Mouse (Mus musculus): ENCODE results near the gene Aipl1.

The Aipl1 gene

DNA sequence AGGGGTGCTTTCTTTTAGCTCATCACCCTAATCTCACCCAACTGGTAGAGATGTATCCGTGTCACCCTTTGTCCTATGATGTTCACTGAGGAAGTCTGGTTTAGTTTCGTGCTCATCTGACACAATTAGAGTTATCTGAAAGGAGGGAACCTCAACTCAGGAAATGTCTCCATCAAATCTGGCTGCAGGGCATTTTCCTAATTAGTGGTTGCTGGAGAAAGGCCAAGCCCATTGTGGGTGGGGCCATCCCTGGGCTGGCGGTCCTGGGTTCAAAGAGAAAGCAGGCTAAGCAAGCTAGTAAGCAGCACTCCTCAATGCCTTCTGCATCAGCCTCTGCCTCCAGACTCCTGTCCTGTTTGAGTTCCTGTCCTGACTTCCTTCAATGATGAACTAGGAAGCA is 14.9 kb upstream of the Aipl1 start:
- in situ Hi-C loops (cut with MboI; ENCODE audit: low pct_unique_long_range_greater_than_20kb in 1 of 2, low sequenced_read_pairs in 2 of 2, unreplicated experiment in 1 of 2), result no loop called here

DNA sequence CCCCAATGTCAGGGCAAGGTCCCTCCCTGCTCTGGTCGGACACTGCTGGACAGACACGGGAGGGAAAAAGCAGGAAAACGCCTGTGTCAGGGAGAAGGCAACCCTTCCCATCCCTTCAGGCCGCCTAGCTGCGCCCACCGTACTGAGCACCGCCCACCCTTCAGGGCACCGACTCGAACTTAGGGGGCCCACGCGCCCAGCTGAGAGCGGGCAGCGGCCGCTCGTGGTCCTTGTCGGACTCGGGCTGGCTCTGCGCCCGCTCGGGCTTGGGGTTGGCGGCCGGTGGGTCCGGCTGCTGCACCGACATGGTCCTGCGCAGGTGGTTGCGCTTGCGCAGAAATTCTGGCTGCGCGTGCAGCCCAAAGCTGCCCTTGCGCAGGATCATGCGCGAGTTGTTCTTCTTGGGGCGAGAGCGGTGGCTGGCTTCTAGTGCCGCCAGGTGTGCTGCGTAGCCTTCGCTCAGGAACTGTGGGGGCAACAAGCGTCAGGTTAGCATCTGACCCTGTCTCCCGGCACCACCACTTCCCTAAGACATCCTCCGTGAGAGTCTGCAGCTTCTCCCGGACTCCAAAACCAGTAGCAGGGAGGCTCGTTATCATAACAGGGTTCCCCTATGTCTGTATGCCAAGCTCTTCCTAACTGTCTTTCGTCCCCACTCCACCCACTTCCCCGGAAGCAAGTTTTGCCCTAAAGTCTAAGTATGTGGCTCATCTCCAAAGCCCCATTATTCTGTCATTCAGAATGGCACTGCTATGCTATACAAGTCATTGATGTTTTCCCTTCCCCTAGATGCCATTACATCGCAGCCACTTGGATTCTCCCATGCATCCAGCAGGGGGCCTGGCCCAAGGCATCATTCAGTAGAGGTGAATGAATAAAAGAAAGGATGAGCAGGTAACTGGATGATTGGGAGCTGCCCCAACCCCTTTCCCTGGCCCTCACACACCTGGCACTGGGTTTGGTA is 13.9 kb upstream of the Aipl1 start:
- in situ Hi-C loops (cut with MboI; ENCODE audit: low pct_unique_long_range_greater_than_20kb in 1 of 2, low sequenced_read_pairs in 2 of 2, unreplicated experiment in 1 of 2), result no loop called here

DNA sequence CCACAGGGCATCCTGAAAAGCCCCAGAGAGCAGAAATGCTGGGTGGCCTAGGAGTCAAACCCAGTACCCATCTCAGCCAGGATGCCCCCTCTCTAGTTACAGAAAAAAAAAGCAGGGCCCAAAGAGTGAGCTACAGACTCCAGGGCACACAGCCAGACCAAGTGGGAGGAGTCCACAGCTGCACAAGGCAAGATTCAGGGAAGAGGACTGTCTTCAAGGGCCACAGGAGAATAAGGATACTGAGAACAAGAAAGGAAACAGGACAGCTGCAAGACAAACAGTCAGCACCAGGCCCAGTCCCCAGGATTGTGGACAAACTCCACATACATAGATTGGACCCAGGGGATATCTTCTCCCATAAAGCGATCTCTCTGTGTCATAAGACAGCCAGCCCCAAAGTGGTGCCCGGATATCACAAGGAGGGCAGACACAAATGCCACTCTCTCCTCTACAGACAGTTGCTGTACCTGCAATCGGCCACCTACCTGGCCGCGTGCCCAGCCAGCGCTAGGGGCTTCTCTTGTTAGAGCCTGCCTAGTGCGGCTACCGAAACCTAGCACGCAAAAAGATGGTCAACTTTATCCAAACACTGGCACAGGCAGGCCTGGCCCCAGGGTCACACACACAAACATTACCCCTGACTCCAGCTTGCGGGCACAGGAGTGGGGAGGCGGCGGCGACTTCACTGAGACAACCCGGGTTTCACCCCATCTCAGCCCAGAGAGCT is 13.0 kb upstream of the Aipl1 start:
- in situ Hi-C loops (cut with MboI; ENCODE audit: low pct_unique_long_range_greater_than_20kb in 1 of 2, low sequenced_read_pairs in 2 of 2, unreplicated experiment in 1 of 2), result no loop called here

DNA sequence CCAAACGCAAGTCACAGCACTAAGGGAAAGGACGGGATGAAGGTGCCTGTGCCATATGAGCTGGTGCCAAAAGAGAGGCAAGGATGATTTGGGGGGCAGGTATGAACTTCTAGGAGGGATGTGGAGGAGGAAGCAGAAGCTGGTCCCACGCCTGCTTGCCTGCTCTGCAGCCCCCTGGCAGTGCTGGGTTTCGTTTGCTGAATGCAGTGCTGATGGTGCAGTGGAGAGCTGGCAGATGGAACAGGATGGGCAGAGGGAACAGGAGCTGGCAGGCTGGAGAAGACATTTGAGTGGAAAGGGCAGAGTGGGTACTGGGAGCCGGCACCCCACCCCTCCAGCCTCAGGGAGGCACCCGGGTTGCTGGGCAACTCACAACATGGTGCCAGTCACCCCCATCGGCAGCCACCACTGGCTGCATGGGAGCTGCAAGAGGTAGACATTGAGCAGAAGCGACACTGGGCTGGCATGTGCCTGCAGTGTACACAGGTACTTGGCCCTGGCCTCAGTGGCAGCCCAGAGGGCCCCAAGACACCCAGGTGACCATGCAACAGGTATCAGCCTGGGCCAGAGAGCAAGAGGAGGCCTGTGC is 12.0 kb upstream of the Aipl1 start:
- in situ Hi-C loops (cut with MboI; ENCODE audit: low pct_unique_long_range_greater_than_20kb in 1 of 2, low sequenced_read_pairs in 2 of 2, unreplicated experiment in 1 of 2), result no loop called here

DNA sequence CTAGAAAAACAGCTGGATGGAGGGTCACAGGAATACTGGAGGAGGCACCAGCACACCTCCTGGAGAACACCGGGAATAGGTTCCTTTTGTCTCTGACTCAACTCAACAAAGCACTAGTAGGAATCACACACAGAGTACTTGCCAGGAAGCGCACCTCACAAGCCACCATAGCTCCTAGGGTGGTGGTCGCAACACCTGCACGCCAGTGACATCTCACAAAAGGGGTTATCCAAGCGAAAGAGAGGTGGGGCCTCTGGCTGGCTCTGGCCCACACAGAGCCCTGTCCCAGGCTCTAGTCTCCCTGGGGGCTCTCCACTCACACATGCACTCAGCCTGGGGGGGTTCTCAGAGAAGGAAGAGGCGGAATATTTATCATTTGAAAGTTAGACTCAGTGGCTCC is 11.4 kb upstream of the Aipl1 start:
- in situ Hi-C loops (cut with MboI; ENCODE audit: low pct_unique_long_range_greater_than_20kb in 1 of 2, low sequenced_read_pairs in 2 of 2, unreplicated experiment in 1 of 2), result no loop called here

DNA sequence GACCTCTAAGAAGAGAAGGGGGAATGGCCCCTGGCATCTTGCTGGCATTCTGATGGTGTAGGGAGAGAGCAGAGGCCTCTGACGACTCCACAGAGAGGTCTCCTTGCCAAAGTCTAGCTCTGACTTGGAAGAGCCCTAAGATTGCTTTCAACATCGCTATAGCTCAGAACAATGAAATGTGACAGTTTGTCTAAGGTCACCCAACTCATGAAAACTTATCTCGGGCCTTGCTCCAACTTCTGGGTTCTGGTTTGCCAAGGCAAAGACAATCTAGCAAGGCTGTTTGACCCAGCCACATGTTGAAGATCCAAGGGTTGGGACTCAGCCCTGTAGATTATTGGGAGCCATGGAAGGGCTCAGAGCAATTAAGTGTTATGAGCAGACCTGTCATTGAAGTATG is 6.9 kb upstream of the Aipl1 start:
- in situ Hi-C loops (cut with MboI; ENCODE audit: low pct_unique_long_range_greater_than_20kb in 1 of 2, low sequenced_read_pairs in 2 of 2, unreplicated experiment in 1 of 2), result no loop called here

DNA sequence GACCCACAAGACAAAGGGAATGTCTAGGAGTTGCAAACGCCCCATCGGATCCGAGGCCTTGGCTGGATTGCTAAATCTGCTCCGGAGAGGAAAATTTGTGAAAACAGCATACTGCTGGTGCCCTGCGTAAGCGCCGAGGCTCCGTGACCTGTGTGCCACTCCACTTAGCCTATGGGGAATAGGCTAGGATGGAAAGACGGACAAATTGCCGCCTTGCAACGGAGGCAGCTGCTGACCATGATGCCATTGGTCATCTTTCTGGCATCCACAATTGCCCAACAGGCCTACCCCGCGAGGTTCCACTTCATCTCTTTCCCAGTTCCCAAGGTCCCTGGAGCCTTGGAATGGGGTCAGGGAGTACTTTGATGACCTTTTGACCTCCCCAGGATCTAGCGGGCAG is 5.3 kb upstream of the Aipl1 start:
- in situ Hi-C loops (cut with MboI; ENCODE audit: low pct_unique_long_range_greater_than_20kb in 1 of 2, low sequenced_read_pairs in 2 of 2, unreplicated experiment in 1 of 2), result no loop called here

DNA sequence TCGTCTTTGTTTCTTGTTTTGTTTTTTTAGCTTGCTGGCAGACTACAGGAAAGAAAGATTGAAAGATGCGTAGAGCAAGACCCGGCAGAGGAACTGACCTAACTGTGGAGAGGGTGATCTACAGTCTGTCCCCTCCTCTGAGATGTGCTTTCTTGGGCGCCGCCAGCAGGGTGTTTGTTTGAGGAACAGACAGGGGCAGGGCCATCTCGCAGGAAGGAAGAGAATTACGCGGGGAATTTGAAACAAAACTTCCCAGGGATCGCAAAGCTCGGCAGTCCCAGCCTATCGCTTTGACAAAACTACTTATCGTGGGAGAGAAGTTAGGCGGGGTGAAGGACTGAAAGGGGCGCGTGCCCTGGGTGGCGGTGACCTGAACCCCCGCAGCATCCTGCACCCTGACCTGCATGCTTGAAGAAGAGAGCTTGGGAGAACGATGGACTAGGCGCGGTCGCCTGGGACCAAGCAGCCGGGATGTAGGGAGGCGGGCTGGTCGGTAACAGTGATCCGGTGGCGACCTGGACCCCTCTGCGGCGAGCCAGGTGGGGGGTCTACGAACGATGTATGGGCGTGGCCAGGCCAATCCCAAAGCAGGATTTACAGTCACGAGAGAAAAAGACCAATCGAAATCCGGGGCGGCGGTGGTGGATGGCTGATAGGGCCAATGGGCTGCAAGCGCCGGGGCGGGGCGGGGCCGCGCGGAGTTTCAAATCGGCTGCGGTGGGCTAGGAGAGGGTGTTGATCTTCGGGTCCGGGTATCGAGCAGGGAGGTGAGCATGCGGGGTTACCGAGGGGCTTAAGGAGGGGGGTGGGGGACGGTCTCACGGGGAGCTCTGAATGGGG is 4.7 kb upstream of the Aipl1 start, which contains the start of gene Pimreg:
Pimreg (plus strand) TSS at position 265 of the 840 bp plus-strand sequence.
- in situ Hi-C loops (cut with MboI; ENCODE audit: low pct_unique_long_range_greater_than_20kb in 1 of 2, low sequenced_read_pairs in 2 of 2, unreplicated experiment in 1 of 2), result no loop called here

DNA sequence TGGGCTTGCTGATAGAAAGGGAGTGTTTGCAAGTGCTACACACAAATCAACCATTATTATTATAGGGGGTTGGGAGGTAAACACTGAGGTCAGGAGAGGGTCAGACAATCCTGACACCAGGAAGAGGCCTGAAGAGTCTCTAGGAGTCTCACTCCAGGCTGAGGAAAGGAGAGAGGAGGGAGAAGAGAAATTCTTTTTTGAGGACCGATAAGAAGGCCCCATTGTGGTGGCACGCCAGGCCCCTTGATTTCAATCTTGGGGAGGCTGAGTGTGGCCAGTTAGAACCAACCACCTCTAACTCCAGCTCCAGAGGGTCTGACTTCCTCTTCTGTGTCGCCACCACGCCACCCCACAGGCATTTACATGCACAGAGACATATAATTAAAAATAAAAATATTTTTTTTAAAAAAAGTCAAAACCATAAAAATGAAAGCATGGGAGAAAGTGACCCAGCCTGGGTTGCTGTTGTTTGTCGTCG is 4.0 kb upstream of the Aipl1 start:
- in situ Hi-C loops (cut with MboI; ENCODE audit: low pct_unique_long_range_greater_than_20kb in 1 of 2, low sequenced_read_pairs in 2 of 2, unreplicated experiment in 1 of 2), result no loop called here

DNA sequence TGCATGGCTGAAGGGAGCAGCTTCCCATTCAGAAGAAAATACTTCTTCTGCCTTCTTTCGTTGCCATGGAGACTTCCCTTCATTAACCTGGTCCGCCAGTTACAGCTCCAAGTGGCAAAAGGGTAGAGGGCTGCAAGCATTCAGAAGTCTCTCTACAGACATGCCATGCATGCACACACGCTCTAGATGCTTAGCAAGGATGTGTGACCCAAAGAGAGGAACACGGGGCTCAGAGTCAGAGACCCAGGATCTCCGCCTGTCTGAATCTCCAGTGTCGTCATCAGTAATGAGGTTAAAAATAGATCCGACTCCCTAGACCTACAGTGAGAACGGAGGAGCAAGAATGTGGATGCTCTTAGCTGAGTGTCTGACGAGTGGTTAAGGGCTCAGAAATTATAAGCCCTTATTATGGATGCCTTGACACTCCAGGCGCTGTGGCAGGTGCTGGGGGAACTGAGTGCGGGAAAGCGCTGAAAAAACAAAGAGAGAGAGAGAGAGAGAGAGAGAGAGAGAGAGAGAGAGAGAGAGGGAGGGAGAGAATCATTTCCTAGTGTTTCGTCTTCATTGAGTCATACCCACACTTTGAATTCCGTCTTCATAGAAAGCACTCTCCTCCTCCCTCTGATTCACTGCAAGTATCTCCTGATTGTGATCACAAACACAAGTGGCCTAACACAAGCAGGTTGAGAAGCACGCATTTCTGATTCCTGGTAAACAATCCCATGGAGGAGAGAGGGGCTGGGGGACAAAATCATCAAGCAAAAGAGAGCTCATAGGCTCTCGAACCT is 2.5 kb upstream of the Aipl1 start:
- in situ Hi-C loops (cut with MboI; ENCODE audit: low pct_unique_long_range_greater_than_20kb in 1 of 2, low sequenced_read_pairs in 2 of 2, unreplicated experiment in 1 of 2), result no loop called here

DNA sequence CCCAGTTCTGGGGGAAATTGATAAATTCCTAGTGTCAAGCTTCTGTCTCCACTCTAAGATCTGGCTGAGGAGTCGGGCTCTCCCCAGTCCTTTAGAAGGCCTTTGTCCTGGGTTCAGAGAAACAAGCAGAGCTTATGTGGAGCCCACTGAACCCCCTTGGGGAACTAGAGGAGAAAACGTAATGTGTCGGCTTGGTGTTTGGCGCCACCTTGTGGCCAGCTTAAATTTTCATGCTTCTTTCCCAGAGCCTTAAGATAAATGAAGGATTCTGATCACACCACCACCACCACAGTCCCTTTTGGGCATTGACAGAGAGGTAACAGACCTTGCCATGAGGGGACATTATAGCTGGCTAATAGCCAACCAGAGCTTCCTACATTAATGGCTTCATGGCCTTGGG is 687 bp upstream of the Aipl1 start:
- in situ Hi-C loops (cut with MboI; ENCODE audit: low pct_unique_long_range_greater_than_20kb in 1 of 2, low sequenced_read_pairs in 2 of 2, unreplicated experiment in 1 of 2), result no loop called here

DNA sequence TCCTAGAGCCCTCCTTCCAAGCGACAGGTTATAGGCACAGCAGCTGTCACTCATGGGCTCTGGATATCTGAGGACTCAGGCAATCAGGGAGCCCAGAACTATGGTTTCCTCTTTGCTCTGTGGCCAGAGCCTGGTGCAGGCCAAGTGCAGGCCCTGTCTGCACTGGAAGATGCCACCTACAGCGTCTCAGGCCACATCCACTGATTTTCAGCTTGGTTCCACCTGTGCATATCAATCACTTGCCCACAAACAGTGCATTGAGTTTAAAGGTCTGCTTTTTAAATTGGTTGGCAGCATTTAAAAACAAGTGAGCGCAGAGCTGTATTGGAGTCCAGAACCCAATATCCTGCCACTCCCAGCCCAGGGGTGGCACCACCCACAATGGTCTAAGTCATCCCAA is 4.7 kb downstream of the Aipl1 start:
- in situ Hi-C loops (cut with MboI; ENCODE audit: low pct_unique_long_range_greater_than_20kb in 1 of 2, low sequenced_read_pairs in 2 of 2, unreplicated experiment in 1 of 2), result no loop called here

DNA sequence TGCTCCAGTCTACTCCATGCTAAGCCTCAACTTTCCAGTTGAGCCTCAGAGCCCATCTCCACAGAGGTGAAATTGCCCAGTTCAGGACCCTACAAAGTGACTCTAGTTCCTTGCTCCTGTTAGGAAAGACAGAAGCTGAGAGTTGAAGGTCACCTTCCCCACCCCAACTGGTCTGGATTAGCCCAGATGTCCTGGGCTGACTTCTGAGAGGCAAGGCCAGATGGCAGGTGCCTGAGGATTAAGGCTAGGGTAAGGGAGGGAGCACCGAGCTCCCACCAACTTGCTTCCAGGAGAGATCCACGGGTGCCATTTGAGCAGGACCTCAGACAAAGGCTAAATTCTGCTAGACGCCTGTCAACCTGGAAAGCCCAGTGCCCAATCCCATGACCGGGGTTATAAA is 5.2 kb downstream of the Aipl1 start:
- in situ Hi-C loops (cut with MboI; ENCODE audit: low pct_unique_long_range_greater_than_20kb in 1 of 2, low sequenced_read_pairs in 2 of 2, unreplicated experiment in 1 of 2), result no loop called here

DNA sequence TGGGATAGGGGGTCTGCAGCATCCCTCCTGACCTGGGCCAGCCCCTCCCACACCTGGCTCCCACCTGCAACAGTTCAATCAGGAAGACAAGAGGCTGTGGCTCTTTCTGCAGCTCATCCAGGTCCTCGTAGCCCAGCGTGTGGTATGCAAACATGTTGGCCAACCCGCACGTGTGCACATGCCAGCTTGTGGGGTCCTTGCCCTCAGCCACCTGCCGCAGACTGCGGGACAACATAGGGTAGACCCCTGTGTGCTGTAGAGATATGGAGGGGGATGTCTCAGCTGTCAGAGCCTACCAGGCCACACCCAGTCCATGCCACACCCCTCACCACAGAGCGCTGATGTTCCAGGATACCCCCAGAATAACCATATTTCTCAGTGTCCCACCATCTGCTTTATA is 6.0 kb downstream of the Aipl1 start:
- in situ Hi-C loops (cut with MboI; ENCODE audit: low pct_unique_long_range_greater_than_20kb in 1 of 2, low sequenced_read_pairs in 2 of 2, unreplicated experiment in 1 of 2), result no loop called here

DNA sequence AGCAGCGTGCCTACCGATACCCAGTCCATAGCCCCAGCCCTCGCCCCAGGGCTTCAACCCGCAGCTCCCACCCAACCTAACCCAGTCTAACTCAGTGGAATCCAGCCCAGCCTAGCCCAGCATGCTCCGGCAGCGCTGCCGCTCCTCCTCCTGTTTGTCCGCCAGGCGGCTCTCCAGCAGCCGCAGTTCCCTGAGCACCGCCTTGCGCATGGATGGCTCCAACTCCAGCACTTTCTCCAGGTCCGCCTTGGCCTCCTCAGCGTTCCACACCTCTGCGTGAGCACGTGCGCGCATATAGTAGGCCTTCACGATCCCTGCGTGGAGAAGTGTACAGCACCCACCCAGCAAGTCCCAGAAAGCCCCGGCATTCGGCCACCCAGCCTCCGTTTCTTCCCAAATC is 8.2 kb downstream of the Aipl1 start:
- in situ Hi-C loops (cut with MboI; ENCODE audit: low pct_unique_long_range_greater_than_20kb in 1 of 2, low sequenced_read_pairs in 2 of 2, unreplicated experiment in 1 of 2), result no loop called here

DNA sequence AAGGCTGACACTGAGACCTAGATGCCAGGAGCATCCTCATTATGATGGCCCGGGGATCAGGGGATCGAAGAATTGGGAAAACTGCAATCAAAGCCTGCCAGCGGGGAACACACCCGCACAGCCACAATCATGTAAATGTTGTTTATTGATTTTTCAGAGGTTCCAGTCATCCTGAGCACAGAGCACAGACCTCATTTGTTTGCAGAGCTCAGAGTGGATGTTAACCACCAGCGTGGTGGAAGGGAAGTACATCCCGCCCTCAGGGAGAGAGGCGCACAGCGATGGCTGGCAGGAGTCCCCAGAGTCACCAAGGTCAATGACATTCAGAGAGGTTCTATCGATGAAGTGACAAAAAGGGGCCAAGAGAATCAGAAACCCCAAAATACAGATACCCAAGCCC is 9.5 kb downstream of the Aipl1 start:
- in situ Hi-C loops (cut with MboI; ENCODE audit: low pct_unique_long_range_greater_than_20kb in 1 of 2, low sequenced_read_pairs in 2 of 2, unreplicated experiment in 1 of 2), result no loop called here

DNA sequence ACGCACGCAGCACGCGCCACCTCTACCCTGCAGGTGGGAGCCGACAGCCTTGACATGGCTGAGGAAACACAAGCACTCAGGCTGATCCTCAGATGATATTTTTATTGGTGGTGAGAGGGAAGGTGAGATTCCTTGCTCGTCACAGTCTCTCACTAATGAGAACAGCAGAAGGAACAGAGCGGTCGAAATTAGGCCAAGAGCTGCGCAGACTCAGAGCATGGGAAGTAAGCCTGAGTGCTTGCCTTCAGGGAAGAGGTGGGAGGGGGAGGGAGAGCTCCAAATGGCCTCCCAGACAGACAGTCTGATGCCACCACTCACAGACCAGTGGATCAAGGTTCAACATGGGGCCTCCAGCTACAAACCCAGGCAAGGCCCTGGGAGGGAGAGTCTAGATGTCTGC is 10.8 kb downstream of the Aipl1 start:
- in situ Hi-C loops (cut with MboI; ENCODE audit: low pct_unique_long_range_greater_than_20kb in 1 of 2, low sequenced_read_pairs in 2 of 2, unreplicated experiment in 1 of 2), result no loop called here

DNA sequence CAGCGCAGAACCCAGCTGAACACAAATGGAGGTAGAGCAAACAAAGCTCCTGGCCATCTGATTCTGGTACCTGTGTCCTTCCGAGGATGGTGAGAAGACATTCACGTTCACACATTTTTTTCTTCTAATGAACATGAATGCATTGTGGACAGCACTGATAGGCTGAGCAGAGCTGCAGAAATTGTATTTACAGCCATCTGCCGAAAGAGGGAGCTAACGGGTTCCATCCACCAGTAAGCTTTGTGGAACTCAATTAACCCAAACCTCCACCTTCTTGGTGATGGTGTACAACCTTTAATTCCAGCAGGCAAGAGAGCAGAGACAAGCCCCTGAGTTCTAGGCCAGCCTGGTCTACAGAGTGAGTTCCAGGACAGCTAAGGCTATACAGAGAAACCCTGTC is 11.5 kb downstream of the Aipl1 start:
- in situ Hi-C loops (cut with MboI; ENCODE audit: low pct_unique_long_range_greater_than_20kb in 1 of 2, low sequenced_read_pairs in 2 of 2, unreplicated experiment in 1 of 2), result no loop called here
